Mouse (Mus musculus): Measurements from ENCODE around the gene Gm20914.
"Not testable (repeated sequence)": the region's sequence is repeated elsewhere in the genome, so short reads cannot be mapped to it uniquely, and the experiment has no call there.

The Gm20914 gene

GRCm38 (mm10) chrY:5725678-5726077 lies at the start of gene Gm20914:
Gm20914 (plus strand) TSS chrY:5725978.
- DNase-seq (ENCODE audit: extremely low read depth, low read depth) = not testable (repeated sequence)

Data from MEL-GATA-1-ER (cell line).